Mouse (Mus musculus) limb, embryonic 14.5 days (tissue): ENCODE data around the gene Efnb3. TPM values are rescaled to one million over a fixed set of nuclear protein-coding genes. Genes with fewer than 3 reads are reported as not detected.
A peak's percentile ranks its signal among the peaks of the same experiment; 100 is the strongest.

Experiments
- ATAC-seq: fragments of 200-750 bp; cut with Nextera tagmentation; 2 replicates; pipeline ENCODE4 v1.8.0; 2017; ENCODE audit warnings: low read depth, moderate number of reproducible peaks, moderate TSS enrichment; ENCODE audit not compliant: low FRiP score
- DNase-seq: peaks from one replicate; pipeline ENCODE4 v3.0.0-alpha.2; 2015; ENCODE audit warnings: low spot score
- H3K27ac ChIP-seq: fragments of 300-500 bp; sonication (generic); replicated peaks from 2 replicates; pipeline ENCODE4 v1.5.1; 2014; ENCODE audit warnings: low read depth, mild to moderate bottlenecking, low read length, moderate library complexity, mixed read lengths
- H3K27me3 ChIP-seq: fragments of 300-500 bp; sonication (generic); 2 replicates; pipeline ENCODE4 v1.6.1; 2014; ENCODE audit warnings: low read length, mixed read lengths; ENCODE audit not compliant: control insufficient read depth, insufficient read depth
- H3K36me3 ChIP-seq: fragments of 300-500 bp; sonication (generic); 2 replicates; pipeline ENCODE4 v1.6.1; 2014; ENCODE audit warnings: mild to moderate bottlenecking, low read length, moderate library complexity, mixed read lengths; ENCODE audit not compliant: control insufficient read depth, insufficient read depth
- H3K4me1 ChIP-seq: fragments of 300-500 bp; sonication (generic); 2 replicates; pipeline ENCODE4 v1.6.1; 2014; ENCODE audit warnings: antibody characterized with exemption, low read length, mixed read lengths; ENCODE audit not compliant: control insufficient read depth, insufficient read depth
- H3K4me2 ChIP-seq: fragments of 300-500 bp; sonication (generic); replicated peaks from 2 replicates; pipeline ENCODE4 v1.6.1; 2014; ENCODE audit warnings: low read depth, mild to moderate bottlenecking, low read length, moderate library complexity; ENCODE audit not compliant: severe bottlenecking
- H3K4me3 ChIP-seq: fragments of 300-500 bp; sonication (generic); replicated peaks from 2 replicates; pipeline ENCODE4 v1.5.1; 2014; ENCODE audit warnings: low read length
- H3K9ac ChIP-seq: fragments of 300-500 bp; sonication (generic); 2 replicates; pipeline ENCODE4 v1.6.1; 2014; ENCODE audit warnings: mild to moderate bottlenecking, low read depth, low read length, moderate library complexity; ENCODE audit not compliant: severe bottlenecking
- H3K9me3 ChIP-seq: fragments of 300-500 bp; sonication (generic); 2 replicates; pipeline ENCODE4 v1.6.1; 2016; ENCODE audit warnings: low read length; ENCODE audit not compliant: control insufficient read depth
- POLR2A ChIP-seq: fragments of 200-500 bp; IDR thresholded peaks from 2 replicates; pipeline ENCODE4 v1.8.0; 2012; ENCODE audit warnings: inconsistent platforms, mild to moderate bottlenecking, moderate library complexity, borderline replicate concordance; ENCODE audit not compliant: insufficient read depth, insufficient read length; ENCODE audit errors: extremely low read depth
- WGBS: fragments of 180-500 bp; shearing (Covaris S2); extraction: QIAGEN DNeasy Blood & Tissue Kit; methylation state at CpG from one replicate; pipeline ENCODE4 v1.1.7; 2014; 5-methylcytosine and 5-hydroxymethylcytosine counted together
- polyA plus RNA-seq, 2 experiments: library from polyadenylated mRNA; depleted of rRNA in 1 of 2; stranded (reverse) in 1 of 2; unstranded in 1 of 2; fragments of >200 nt; fragmentation: Nextera tagmentation in 1 of 2; extraction: Ambion mirVana in 1 of 2; gene quantifications; 2 replicates each; pipeline versions ENCODE4 v1.2.1 to v1.2.3; 2012 to 2014

Efnb3 gene
- polyA plus RNA-seq, 2 experiments: 12.7 to 57.6 TPM

- DNase-seq (no peak), ATAC-seq (no peak)
- H3K36me3 ChIP-seq: peaks cover 34% of the 10 kb centered on the region
- TF ChIP-seq POLR2A: no peak
- no peaks in the 10 kb centered on the region for H3K9me3 ChIP-seq
- 0 out of 2 replicates have a peak overlapping the region, but pooled peaks have one; percentile 21 for H3K9ac ChIP-seq
- no peak overlapping the region for H3K27ac ChIP-seq
- H3K4me3 ChIP-seq: 0 out of 2 replicates have a peak overlapping the region, but pooled peaks have one; percentile 2
- no peaks in the 10 kb centered on the region for H3K27me3 ChIP-seq
- H3K4me1 ChIP-seq: peaks cover 48% of the 10 kb centered on the region
- 29% methylated on average over 14 of the region's 14 CpGs for WGBS
- H3K4me2 ChIP-seq: peak overlapping the region; percentile 90; the same call in 1 of the 2 replicates
Observed at GRCm38 (mm10) chr11:69557381-69557958, 2.5 kb downstream of the Efnb3 start.

GRCm38 (mm10) chr11:69554539-69555140 is 5.4 kb downstream of the Efnb3 start:
- 78% methylated on average over 5 of the region's 5 CpGs for WGBS
- Histone ChIP-seq H3K36me3 (peaks cover 22% of the 10 kb centered on the region), H3K27me3 (no peaks in the 10 kb centered on the region), H3K27ac (no peak overlapping the region), H3K9ac (no peak overlapping the region), H3K4me3 (no peak overlapping the region), H3K4me1 (peaks cover 31% of the 10 kb centered on the region), H3K4me2 (no peak overlapping the region), H3K9me3 (no peaks in the 10 kb centered on the region)
- no peak for TF ChIP-seq POLR2A
- no peak for DNase-seq
- ATAC-seq: no peak

- peaks cover 22% of the 10 kb centered on the region for H3K36me3 ChIP-seq
- no peak for TF ChIP-seq POLR2A
- H3K4me3 ChIP-seq: no peak overlapping the region
- H3K4me2 ChIP-seq: no peak overlapping the region
- H3K4me1 ChIP-seq: peaks cover 18% of the 10 kb centered on the region
- no peak overlapping the region for H3K9ac ChIP-seq
- no peaks in the 10 kb centered on the region for H3K9me3 ChIP-seq
- ATAC-seq (no peak), DNase-seq (no peak)
- 13% methylated on average over 2 of the region's 2 CpGs for WGBS
- H3K27me3 ChIP-seq: no peaks in the 10 kb centered on the region
- H3K27ac ChIP-seq: no peak overlapping the region
Observed at GRCm38 (mm10) chr11:69553341-69553721, 6.7 kb downstream of the Efnb3 start.

- no peaks in the 10 kb centered on the region for H3K27me3 ChIP-seq
- TF ChIP-seq POLR2A: no peak
- peaks cover 22% of the 10 kb centered on the region for H3K36me3 ChIP-seq
- no peak overlapping the region for H3K4me3 ChIP-seq
- WGBS: 22% methylated on average over 14 of the region's 14 CpGs
- DNase-seq: no peak
- no peak overlapping the region for H3K4me2 ChIP-seq
- no peak overlapping the region for H3K27ac ChIP-seq
- H3K9me3 ChIP-seq: no peaks in the 10 kb centered on the region
- ATAC-seq: no peak
- no peak overlapping the region for H3K9ac ChIP-seq
- H3K4me1 ChIP-seq: peaks cover 12% of the 10 kb centered on the region
Observed at GRCm38 (mm10) chr11:69552622-69553340, 7.2 kb downstream of the Efnb3 start.

GRCm38 (mm10) chr11:69551310-69551709 is 8.7 kb downstream of the Efnb3 start:
- no peak for DNase-seq
- Histone ChIP-seq H3K27ac (no peak overlapping the region), H3K36me3 (peaks cover 19% of the 10 kb centered on the region), H3K4me1 (peaks cover 13% of the 10 kb centered on the region), H3K4me2 (no peak overlapping the region), H3K9me3 (no peaks in the 10 kb centered on the region), H3K27me3 (no peaks in the 10 kb centered on the region), H3K4me3 (no peak overlapping the region), H3K9ac (no peak overlapping the region)
- WGBS: 74% methylated on average over 4 of the region's 4 CpGs
- no peak for ATAC-seq
- no peak for TF ChIP-seq POLR2A
